Comparison of ENCODE assay signal across 9 mouse cellular contexts in genomic region chr9:36795556-36795955, GRCm38 (mm10). TPM values are rescaled to one million over a fixed set of nuclear protein-coding genes. Genes with fewer than 3 reads are reported as not detected.
DNase-seq lines count a peak whose midpoint lies in the region; ATAC-seq and TF ChIP-seq lines count a peak whose summit lies in the region.
"Had no signal": no experiment of that assay in that cellular context is flagged by ENCODE, and none has a peak within 500 bp of the region (broad histone marks: within the 10 kb centered on the region; RNA-seq: fewer than 3 reads in every experiment).

No protein-coding gene starts in this region.

- H3K4me2 ChIP-seq in lung, embryonic 14.5 days, result peak overlapping the region; percentile 81; the same call in 1 of the 2 replicates
- no peak overlapping the region for H3K4me2 ChIP-seq in lung, postnatal 0 days (replicated peaks; ENCODE audit: low read depth, low read length)
- peak overlapping the region; percentile 75; the same call in 1 of the 2 replicates for H3K4me2 ChIP-seq in forebrain, embryonic 15.5 days (replicated peaks)
- peak overlapping the region; percentile 93 for H3K4me2 ChIP-seq in myocyte (ENCODE audit: low read depth)

- H3K4me3 ChIP-seq in lung, embryonic 14.5 days (ENCODE audit: low read depth, low read length), result no peak overlapping the region
- no peak overlapping the region for H3K4me3 ChIP-seq in lung, postnatal 0 days (ENCODE audit: low read depth, low read length)
- peak overlapping the region; percentile 87; the same call in 1 of the 2 replicates for H3K4me3 ChIP-seq in forebrain, embryonic 15.5 days
- peak overlapping the region; percentile 58 for H3K4me3 ChIP-seq in myocyte

- DNase-seq in cerebellum, adult 11-12 months, result peak; percentile 6
- no peak for DNase-seq in lung, embryonic 14.5 days
- DNase-seq in lung, postnatal 0 days (ENCODE audit: low spot score), result no peak
- DNase-seq in layer of hippocampus, postnatal 14 days (ENCODE audit: low spot score in 2 of 2), result no peak
- no peak for DNase-seq in spleen, postnatal 14 days (ENCODE audit: low spot score in 2 of 2)

- no peaks in the 10 kb centered on the region for H3K4me1 ChIP-seq in lung, embryonic 14.5 days (ENCODE audit: insufficient read depth)
- peaks cover 4% of the 10 kb centered on the region; the same call in 1 of the 2 replicates for H3K4me1 ChIP-seq in lung, postnatal 0 days (ENCODE audit: insufficient read depth, low read depth, low read length)
- peaks cover 28% of the 10 kb centered on the region for H3K4me1 ChIP-seq in forebrain, embryonic 15.5 days

- H3K79me2 ChIP-seq in myocyte (ENCODE audit: control insufficient read depth, insufficient read depth), result peaks cover 33% of the 10 kb centered on the region

- no peak for ATAC-seq in cerebellum, adult (ENCODE audit: insufficient number of reproducible peaks, low FRiP score, low TSS enrichment)
- no peak for ATAC-seq in lung, embryonic 14.5 days (ENCODE audit: insufficient read depth)
- no peak for ATAC-seq in lung, postnatal 0 days
- no peak for ATAC-seq in forebrain, embryonic 15.5 days (replicated peaks)

- no peak for TF ChIP-seq POLR2A in myocyte (IDR thresholded peaks at IDR 0.05; ENCODE audit: insufficient read length, low read depth)

- H3K36me3 ChIP-seq in lung, embryonic 14.5 days (ENCODE audit: insufficient read depth), result peaks cover 21% of the 10 kb centered on the region
- H3K36me3 ChIP-seq in lung, postnatal 0 days (ENCODE audit: insufficient read depth, low read length), result peaks cover 3% of the 10 kb centered on the region; the same call in 1 of the 2 replicates
- peaks cover 7% of the 10 kb centered on the region for H3K36me3 ChIP-seq in forebrain, embryonic 15.5 days
- H3K36me3 ChIP-seq in myocyte (ENCODE audit: control insufficient read depth, insufficient read depth), result peaks cover 9% of the 10 kb centered on the region

- H3K27ac ChIP-seq in lung, embryonic 14.5 days (ENCODE audit: low read depth), result no peak overlapping the region
- no peak overlapping the region for H3K27ac ChIP-seq in lung, postnatal 0 days (ENCODE audit: low read length)
- no peak overlapping the region for H3K27ac ChIP-seq in forebrain, embryonic 15.5 days (replicated peaks)
- H3K27ac ChIP-seq: lung, embryonic 15.5 days had no signal

- WGBS in lung, embryonic 14.5 days, result 70% methylated on average over 1 of the region's 1 CpGs
- WGBS in lung, postnatal 0 days, result 67% methylated on average over 1 of the region's 1 CpGs
- WGBS in forebrain, embryonic 15.5 days, result 77% methylated on average over 1 of the region's 1 CpGs

- H3K9me3 ChIP-seq in lung, embryonic 14.5 days (ENCODE audit: low read depth, low read length), result no peaks in the 10 kb centered on the region
- no peaks in the 10 kb centered on the region for H3K9me3 ChIP-seq in lung, postnatal 0 days (ENCODE audit: low read length)
- H3K9me3 ChIP-seq in forebrain, embryonic 15.5 days, result no peaks in the 10 kb centered on the region
- H3K9me3 ChIP-seq: lung, embryonic 15.5 days had no signal

- no peaks in the 10 kb centered on the region for H3K27me3 ChIP-seq in lung, embryonic 14.5 days (ENCODE audit: insufficient read depth, low read length)
- H3K27me3 ChIP-seq in lung, postnatal 0 days (replicated peaks; ENCODE audit: insufficient read depth, low read length), result no peaks in the 10 kb centered on the region
- no peaks in the 10 kb centered on the region for H3K27me3 ChIP-seq in forebrain, embryonic 15.5 days
- H3K27me3 ChIP-seq in myocyte (ENCODE audit: control insufficient read depth, insufficient read depth, insufficient read length), result no peaks in the 10 kb centered on the region
- H3K27me3 ChIP-seq: lung, embryonic 15.5 days had no signal

- TF ChIP-seq CTCF in lung, embryonic 14.5 days (IDR thresholded peaks at IDR 0.05; ENCODE audit: low read depth), result no peak
- no peak for TF ChIP-seq CTCF in lung, postnatal 0 days (IDR thresholded peaks at IDR 0.05)

- no peak overlapping the region for H3K9ac ChIP-seq in lung, embryonic 14.5 days
- no peak overlapping the region for H3K9ac ChIP-seq in lung, postnatal 0 days (replicated peaks; ENCODE audit: low read depth)
- H3K9ac ChIP-seq in forebrain, embryonic 15.5 days (replicated peaks), result peak overlapping the region; percentile 86; the same call in 1 of the 2 replicates

- no peak overlapping the region for H3ac ChIP-seq in myocyte (ENCODE audit: control insufficient read depth, insufficient read length)

- TF ChIP-seq EP300 in lung, postnatal 0 days (IDR thresholded peaks at IDR 0.05), result no peak

TF ChIP-seq in myocyte, 11 proteins besides CTCF, POLR2A, EP300 and RAD21:
- no peak for TF ChIP-seq USF1 (IDR thresholded peaks at IDR 0.05; ENCODE audit: low read depth)
- no peak for TF ChIP-seq CEBPB (IDR thresholded peaks at IDR 0.05; ENCODE audit: insufficient read depth, poor library complexity, severe bottlenecking)
- TF ChIP-seq POLR2AphosphoS2 (IDR thresholded peaks at IDR 0.05; ENCODE audit: insufficient read length, low read depth), result no peak
- no peak for TF ChIP-seq TCF12 (IDR thresholded peaks at IDR 0.05; ENCODE audit: insufficient read depth, poor library complexity, severe bottlenecking)
- TF ChIP-seq TCF3 (IDR thresholded peaks at IDR 0.05; ENCODE audit: insufficient read length, low read depth), result no peak
- TF ChIP-seq MYOG (IDR thresholded peaks at IDR 0.05; ENCODE audit: control insufficient read depth in 1 of 3, insufficient read depth in 1 of 3, insufficient read length in 2 of 3, low read depth in 2 of 3), result no peak
- no peak for TF ChIP-seq MAX (IDR thresholded peaks at IDR 0.05; ENCODE audit: low read depth)

RNA-seq across cellular contexts. Expression of gene Ei24, which starts 1.6 kb away (rescaled TPM):
- polyA plus RNA-seq in lung, embryonic 14.5 days (2014; fragmentation: Nextera tagmentation; extraction: Ambion mirVana), result 56.0 and 60.3 TPM in 2 replicates
- 78.8 and 81.5 TPM in 2 replicates for polyA plus RNA-seq in lung, postnatal 0 days (2015; fragmentation: Nextera tagmentation; extraction: Ambion mirVana)
- 117 and 126 TPM in 2 replicates for polyA plus RNA-seq in forebrain, embryonic 15.5 days (2015; fragmentation: Nextera tagmentation; extraction: Ambion mirVana)
- 57.5 TPM for polyA plus RNA-seq in myocyte (2012; fragmentation: generic; extraction: Trizol)
- 100 to 1,000 TPM; 109 to 115 TPM for total RNA-seq in layer of hippocampus, postnatal 14 days (2021)

RNA-seq across cellular contexts. Expression of gene Fez1, which starts 26.1 kb away (rescaled TPM):
- polyA plus RNA-seq in lung, embryonic 14.5 days (2014; fragmentation: Nextera tagmentation; extraction: Ambion mirVana), result 3.3 and 3.4 TPM in 2 replicates
- 2.5 and 3.5 TPM in 2 replicates for polyA plus RNA-seq in lung, postnatal 0 days (2015; fragmentation: Nextera tagmentation; extraction: Ambion mirVana)
- polyA plus RNA-seq in forebrain, embryonic 15.5 days (2015; fragmentation: Nextera tagmentation; extraction: Ambion mirVana), result 671 and 696 TPM in 2 replicates
- 2.6 TPM for polyA plus RNA-seq in myocyte (2012; fragmentation: generic; extraction: Trizol)
- 100 to 1,000 TPM; 304 to 313 TPM for total RNA-seq in layer of hippocampus, postnatal 14 days (2021)

RNA-seq across cellular contexts. Expression of gene Stt3a, which starts 28.1 kb away (rescaled TPM):
- 243 and 260 TPM in 2 replicates for polyA plus RNA-seq in lung, embryonic 14.5 days (2014; fragmentation: Nextera tagmentation; extraction: Ambion mirVana)
- polyA plus RNA-seq in lung, postnatal 0 days (2015; fragmentation: Nextera tagmentation; extraction: Ambion mirVana), result 138 and 158 TPM in 2 replicates
- 102 and 106 TPM in 2 replicates for polyA plus RNA-seq in forebrain, embryonic 15.5 days (2015; fragmentation: Nextera tagmentation; extraction: Ambion mirVana)
- 204 TPM for polyA plus RNA-seq in myocyte (2012; fragmentation: generic; extraction: Trizol)
- 10 to 100 TPM; 67.3 to 77.3 TPM for total RNA-seq in layer of hippocampus, postnatal 14 days (2021)

Comparison
In these comparisons a context has a peak if more than half of its experiments do, and no peak if none do; other contexts are left out.
1. H3K4me3 ChIP-seq: peak in forebrain, embryonic 15.5 days (single experiment) and myocyte (single experiment); none in lung, embryonic 14.5 days (single experiment) and lung, postnatal 0 days (single experiment).
2. RNA of gene Fez1, which starts 26.1 kb away (polyA plus RNA-seq): 671 to 696 TPM in forebrain, embryonic 15.5 days; 3.3 to 3.4 TPM in lung, embryonic 14.5 days, 2.6 TPM in myocyte (single experiment) and 2.5 to 3.5 TPM in lung, postnatal 0 days; every median in the first group is over 100 times any median in the second.